Mouse (Mus musculus) ES-E14 (cell line): Measurements from ENCODE around the gene Rnh1.

Source experiments
- CHD2 ChIP-seq: IDR thresholded peaks from 2 replicates; pipeline ENCODE4 v1.6.1; 2014; ENCODE audit warnings: mild to moderate bottlenecking, low read depth, low read length, inconsistent platforms
- HCFC1 ChIP-seq: IDR thresholded peaks from 2 replicates; pipeline ENCODE4 v1.6.1; 2012; ENCODE audit warnings: low read length, inconsistent platforms, borderline replicate concordance; ENCODE audit not compliant: insufficient read depth
- MAFK ChIP-seq: IDR thresholded peaks from 2 replicates; pipeline ENCODE4 v1.6.1; 2014; ENCODE audit warnings: mild to moderate bottlenecking, low read depth, low read length, inconsistent platforms; ENCODE audit not compliant: insufficient read depth
- ZC3H11A ChIP-seq: IDR thresholded peaks from 2 replicates; pipeline ENCODE4 v1.6.1; 2012; ENCODE audit warnings: low read depth, mild to moderate bottlenecking, inconsistent platforms, low read length, borderline replicate concordance
- ZNF384 ChIP-seq: IDR thresholded peaks from 2 replicates; pipeline ENCODE4 v1.6.1; 2012; ENCODE audit warnings: low read depth, low read length, inconsistent platforms

GRCm38 (mm10) chr7:141218557-141219133 is 46.0 kb upstream of the Rnh1 start:
- no peak for TF ChIP-seq HCFC1
- TF ChIP-seq ZC3H11A: no peak
- TF ChIP-seq ZNF384: no peak
- TF ChIP-seq CHD2: no peak
- no peak for TF ChIP-seq MAFK
